Mouse (Mus musculus): ENCODE measurements around the gene Fam171b. TPM values are rescaled to one million over a fixed set of nuclear protein-coding genes. Genes with fewer than 3 reads are reported as not detected.

Fam171b gene
- polyA plus RNA-seq, 2 experiments, result 0.11 to 0.15 TPM

DNA sequence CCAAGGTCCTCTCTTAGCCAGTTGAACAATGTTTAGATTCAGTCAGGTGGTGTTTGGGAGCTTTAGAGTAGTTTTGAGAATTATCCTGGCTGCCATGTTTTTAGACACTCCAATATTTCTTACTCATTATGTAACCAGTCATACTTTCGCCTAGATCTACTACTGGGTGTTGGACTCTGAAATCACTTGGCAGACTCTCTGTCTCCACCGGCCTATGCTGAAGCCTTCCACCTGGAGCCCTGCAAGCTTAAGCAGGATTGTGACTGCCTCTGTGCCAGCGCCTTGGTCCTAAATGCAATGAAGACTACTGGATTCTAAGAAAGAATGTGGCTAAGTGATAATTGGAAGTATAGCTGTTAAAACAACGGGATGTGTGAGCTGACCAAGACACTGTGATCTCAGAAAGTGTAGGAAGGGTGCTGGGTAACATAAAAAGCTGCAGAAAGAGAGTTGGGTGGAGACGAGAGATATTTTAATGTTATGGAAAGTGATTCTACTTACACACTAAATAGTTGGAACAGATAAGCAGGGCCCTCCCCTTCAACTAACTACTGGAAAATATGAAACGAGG is 71.5 kb downstream of the Fam171b start:
- no peak for TF ChIP-seq CTCF (IDR thresholded peaks at IDR 0.05; ENCODE audit: low read depth)
- TF ChIP-seq EP300 (IDR thresholded peaks at IDR 0.05; ENCODE audit: low read depth), result no peak
- Histone ChIP-seq H3K4me2 (ENCODE audit: low read depth) (no peak overlapping the region), H3K9ac (replicated peaks) (no peak overlapping the region), H3K4me3 (ENCODE audit: insufficient read depth in 1 of 2, low read depth in 2 of 2, low read length in 2 of 2) (no peak overlapping the region), H3K9me3 (ENCODE audit: control insufficient read depth, low read length) (no peaks in the 10 kb centered on the region), H3K27me3 (ENCODE audit: control insufficient read depth, insufficient read depth, low read length) (no peaks in the 10 kb centered on the region), H3K36me3 (replicated peaks; ENCODE audit: control insufficient read depth, insufficient read depth, low read depth) (no peaks in the 10 kb centered on the region), H3K4me1 (replicated peaks; ENCODE audit: control insufficient read depth in 2 of 2, insufficient read depth in 2 of 2, low read length in 1 of 2) (no peaks in the 10 kb centered on the region), H3K27ac (no peak overlapping the region)
- ATAC-seq (ENCODE audit: insufficient read depth), result no peak
- WGBS (ENCODE audit: insufficient replicate concordance), result 50% methylated on average over 6 of the region's 6 CpGs
- DNase-seq (ENCODE audit: low read depth in 3 of 3, low spot score in 3 of 3), result no peak

DNA sequence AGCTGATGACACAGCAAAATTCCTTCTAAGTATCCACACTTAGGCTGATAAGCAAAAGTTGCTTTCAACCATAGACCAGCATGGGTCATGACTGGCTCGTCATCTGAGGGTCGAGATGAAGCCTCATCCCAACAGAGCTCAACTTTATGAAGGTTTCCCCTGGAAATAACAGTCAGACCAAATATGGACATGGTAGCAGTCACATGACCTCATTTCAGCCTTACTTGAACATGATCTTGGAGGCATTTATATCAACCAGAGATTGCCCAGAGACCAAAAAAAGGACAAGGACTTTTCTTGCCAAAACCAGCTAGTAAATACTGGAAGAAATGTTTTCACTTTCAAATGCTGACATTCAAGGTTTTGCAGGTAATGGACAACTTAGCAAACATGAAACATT is 81.3 kb downstream of the Fam171b start:
- ATAC-seq (ENCODE audit: insufficient read depth), result no peak
- 63% methylated on average over 2 of the region's 2 CpGs for WGBS (ENCODE audit: insufficient replicate concordance)
- Histone ChIP-seq H3K4me2 (ENCODE audit: low read depth) (no peak overlapping the region), H3K36me3 (replicated peaks; ENCODE audit: control insufficient read depth, insufficient read depth, low read depth) (no peaks in the 10 kb centered on the region), H3K4me3 (ENCODE audit: insufficient read depth in 1 of 2, low read depth in 2 of 2, low read length in 2 of 2) (no peak overlapping the region), H3K27me3 (ENCODE audit: control insufficient read depth, insufficient read depth, low read length) (no peaks in the 10 kb centered on the region), H3K9me3 (ENCODE audit: control insufficient read depth, low read length) (no peaks in the 10 kb centered on the region), H3K4me1 (replicated peaks; ENCODE audit: control insufficient read depth in 2 of 2, insufficient read depth in 2 of 2, low read length in 1 of 2) (no peaks in the 10 kb centered on the region), H3K9ac (replicated peaks) (no peak overlapping the region), H3K27ac (no peak overlapping the region)
- DNase-seq (ENCODE audit: low read depth in 3 of 3, low spot score in 3 of 3), result no peak
- TF ChIP-seq EP300 (IDR thresholded peaks at IDR 0.05; ENCODE audit: low read depth), result no peak
- no peak for TF ChIP-seq CTCF (IDR thresholded peaks at IDR 0.05; ENCODE audit: low read depth)

- Histone ChIP-seq H3K27me3 (ENCODE audit: control insufficient read depth, insufficient read depth, low read length) (no peaks in the 10 kb centered on the region), H3K36me3 (replicated peaks; ENCODE audit: control insufficient read depth, insufficient read depth, low read depth) (no peaks in the 10 kb centered on the region), H3K9ac (replicated peaks) (no peak overlapping the region), H3K27ac (no peak overlapping the region), H3K4me3 (ENCODE audit: insufficient read depth in 1 of 2, low read depth in 2 of 2, low read length in 2 of 2) (no peak overlapping the region), H3K9me3 (ENCODE audit: control insufficient read depth, low read length) (no peaks in the 10 kb centered on the region), H3K4me1 (replicated peaks; ENCODE audit: control insufficient read depth in 2 of 2, insufficient read depth in 2 of 2, low read length in 1 of 2) (no peaks in the 10 kb centered on the region), H3K4me2 (ENCODE audit: low read depth) (no peak overlapping the region)
- no peak for DNase-seq (ENCODE audit: low read depth in 3 of 3, low spot score in 3 of 3)
- WGBS (ENCODE audit: insufficient replicate concordance), result 39% methylated on average over 2 of the region's 2 CpGs
- no peak for ATAC-seq (ENCODE audit: insufficient read depth)
- no peak for TF ChIP-seq CTCF (IDR thresholded peaks at IDR 0.05; ENCODE audit: low read depth)
- no peak for TF ChIP-seq EP300 (IDR thresholded peaks at IDR 0.05; ENCODE audit: low read depth)
Measured at GRCm38 (mm10) chr2:83901896-83902540, 89.6 kb downstream of the Fam171b start.

DNA sequence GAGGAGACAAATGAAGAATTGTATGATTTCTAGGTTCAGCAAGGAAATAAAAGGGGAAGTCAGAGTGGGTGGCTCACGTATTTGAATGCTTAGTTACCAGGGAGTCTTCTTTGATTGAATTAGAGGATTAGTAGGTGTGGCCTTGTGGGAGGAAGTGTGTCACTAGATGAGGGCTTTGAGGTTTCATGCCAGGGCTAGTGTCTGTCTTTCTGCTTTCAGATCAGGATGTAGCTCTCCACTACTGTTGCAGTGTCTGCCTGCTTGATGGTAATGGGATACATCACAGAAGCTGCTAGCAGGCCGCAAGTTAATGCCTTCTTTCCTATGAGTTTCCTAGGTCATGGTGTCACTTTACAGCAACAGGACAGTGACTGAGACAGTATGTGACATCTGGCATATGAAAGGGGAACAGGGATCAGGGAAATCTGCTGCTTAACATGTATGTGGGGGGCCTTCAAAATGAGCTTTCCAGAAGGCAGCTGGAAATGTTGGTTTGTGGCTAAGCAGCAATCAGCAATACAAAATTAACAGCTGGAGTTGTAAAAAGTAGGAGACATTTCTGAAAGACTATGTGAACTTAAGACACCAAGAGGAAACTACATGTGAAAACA is 117.1 kb downstream of the Fam171b start:
- Histone ChIP-seq H3K27me3 (ENCODE audit: control insufficient read depth, insufficient read depth, low read length) (no peaks in the 10 kb centered on the region), H3K4me2 (ENCODE audit: low read depth) (no peak overlapping the region), H3K9me3 (ENCODE audit: control insufficient read depth, low read length) (no peaks in the 10 kb centered on the region), H3K9ac (replicated peaks) (no peak overlapping the region), H3K27ac (no peak overlapping the region), H3K4me1 (replicated peaks; ENCODE audit: control insufficient read depth in 2 of 2, insufficient read depth in 2 of 2, low read length in 1 of 2) (no peaks in the 10 kb centered on the region), H3K4me3 (ENCODE audit: insufficient read depth in 1 of 2, low read depth in 2 of 2, low read length in 2 of 2) (no peak overlapping the region), H3K36me3 (replicated peaks; ENCODE audit: control insufficient read depth, insufficient read depth, low read depth) (no peaks in the 10 kb centered on the region)
- DNase-seq (ENCODE audit: low read depth in 3 of 3, low spot score in 3 of 3) (no peak), ATAC-seq (ENCODE audit: insufficient read depth) (no peak)
- WGBS (ENCODE audit: insufficient replicate concordance), result 14% methylated on average over 2 of the region's 2 CpGs
- TF ChIP-seq CTCF (IDR thresholded peaks at IDR 0.05; ENCODE audit: low read depth), result no peak
- TF ChIP-seq EP300 (IDR thresholded peaks at IDR 0.05; ENCODE audit: low read depth), result no peak

Other genes starting within 250 kb of the Fam171b start
- gene Zc3h15, start 168.2 kb upstream of the Fam171b start, polyA plus RNA-seq (2012; rRNA removed), result 18.2 and 40.7 TPM in 2 replicates
- 48.4 and 50.2 TPM in 2 replicates for gene Zc3h15, start 168.2 kb upstream of the Fam171b start, polyA plus RNA-seq (2014; fragmentation: Nextera tagmentation; extraction: Ambion mirVana)
- gene Itgav, start 88.2 kb upstream of the Fam171b start, polyA plus RNA-seq (2012; rRNA removed), result 3.1 and 4.1 TPM in 2 replicates
- gene Itgav, start 88.2 kb upstream of the Fam171b start, polyA plus RNA-seq (2014; fragmentation: Nextera tagmentation; extraction: Ambion mirVana), result 11.2 and 13.1 TPM in 2 replicates
- gene Zswim2, start 128.6 kb downstream of the Fam171b start, polyA plus RNA-seq (2012; rRNA removed), result not detected in 2 replicates
- not detected in 2 replicates for gene Zswim2, start 128.6 kb downstream of the Fam171b start, polyA plus RNA-seq (2014; fragmentation: Nextera tagmentation; extraction: Ambion mirVana)
- gene Gm13698, start 143.1 kb downstream of the Fam171b start, polyA plus RNA-seq (2012; rRNA removed), result not detected in 2 replicates
- gene Gm13698, start 143.1 kb downstream of the Fam171b start, polyA plus RNA-seq (2014; fragmentation: Nextera tagmentation; extraction: Ambion mirVana), result not detected in 2 replicates
- not detected in 2 replicates for gene Gm13693, start 148.9 kb downstream of the Fam171b start, polyA plus RNA-seq (2012; rRNA removed)
- gene Gm13693, start 148.9 kb downstream of the Fam171b start, polyA plus RNA-seq (2014; fragmentation: Nextera tagmentation; extraction: Ambion mirVana), result not detected in 2 replicates
- not detected in 2 replicates for gene Gm13695, start 154.7 kb downstream of the Fam171b start, polyA plus RNA-seq (2012; rRNA removed)
- not detected in 2 replicates for gene Gm13695, start 154.7 kb downstream of the Fam171b start, polyA plus RNA-seq (2014; fragmentation: Nextera tagmentation; extraction: Ambion mirVana)
- not detected in 2 replicates for gene Gm13696, start 160.5 kb downstream of the Fam171b start, polyA plus RNA-seq (2012; rRNA removed)
- gene Gm13696, start 160.5 kb downstream of the Fam171b start, polyA plus RNA-seq (2014; fragmentation: Nextera tagmentation; extraction: Ambion mirVana), result not detected in 2 replicates
- not detected in 2 replicates for gene Gm13694, start 166.3 kb downstream of the Fam171b start, polyA plus RNA-seq (2012; rRNA removed)
- gene Gm13694, start 166.3 kb downstream of the Fam171b start, polyA plus RNA-seq (2014; fragmentation: Nextera tagmentation; extraction: Ambion mirVana), result not detected in 2 replicates
- gene Gm13697, start 172.1 kb downstream of the Fam171b start, polyA plus RNA-seq (2012; rRNA removed), result not detected in 2 replicates
- gene Gm13697, start 172.1 kb downstream of the Fam171b start, polyA plus RNA-seq (2014; fragmentation: Nextera tagmentation; extraction: Ambion mirVana), result not detected in 2 replicates
- not detected in 2 replicates for gene Gm13691, start 177.9 kb downstream of the Fam171b start, polyA plus RNA-seq (2012; rRNA removed)
- not detected in 2 replicates for gene Gm13691, start 177.9 kb downstream of the Fam171b start, polyA plus RNA-seq (2014; fragmentation: Nextera tagmentation; extraction: Ambion mirVana)

Measured in liver, embryonic 14.5 days (tissue).